Mouse (Mus musculus) bone marrow, adult 2 months (tissue): ENCODE data around the gene Skap2.

Source experiments
- CTCF ChIP-seq: fragments of 200-500 bp; IDR thresholded peaks from 2 replicates; pipeline ENCODE4 v1.5.1; 2011; ENCODE audit warnings: low read length, control low read depth; ENCODE audit not compliant: control insufficient read depth, insufficient read depth
- POLR2A ChIP-seq: fragments of 200-500 bp; IDR thresholded peaks from 2 replicates; pipeline ENCODE4 v1.6.1; 2011; ENCODE audit warnings: low read depth, mild to moderate bottlenecking, control low read depth, low read length, borderline replicate concordance; ENCODE audit not compliant: control insufficient read depth

DNA sequence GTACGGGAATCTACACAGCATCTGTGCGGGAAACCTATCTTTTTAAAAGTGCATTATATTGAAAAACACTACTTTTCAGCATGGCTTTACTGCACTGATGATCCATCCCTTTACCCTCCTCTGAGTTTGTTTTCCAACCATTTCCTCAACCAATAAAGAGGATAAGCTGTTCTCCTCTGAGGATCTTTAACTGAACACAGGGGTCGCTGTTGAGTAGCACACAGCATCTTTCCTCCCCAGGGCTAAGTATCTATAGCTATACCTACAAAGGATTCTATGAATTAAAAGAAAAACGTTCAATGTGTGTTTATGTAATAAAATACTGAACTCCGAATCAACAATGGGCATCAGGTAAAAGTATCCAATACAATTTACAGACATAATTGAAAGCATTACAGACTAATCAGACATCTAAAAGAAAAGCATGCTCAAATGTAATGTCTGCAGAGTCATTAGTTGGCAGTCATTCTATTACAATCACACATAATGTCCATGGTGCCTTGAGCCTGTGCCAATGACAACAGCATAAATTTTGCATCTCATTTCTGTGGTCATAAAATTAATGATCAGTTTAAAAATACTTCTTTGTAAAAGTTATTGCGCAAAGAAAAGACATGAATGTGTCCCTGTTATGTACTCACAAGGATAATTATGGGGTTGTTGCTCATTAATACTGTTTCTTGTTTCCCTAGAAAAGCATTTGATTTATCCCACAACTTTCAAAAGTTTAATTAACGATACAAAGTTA, 13.8 kb downstream of the Skap2 start:
- TF ChIP-seq POLR2A (no peak), CTCF (no peak)
